Mouse (Mus musculus) neural tube, embryonic 13.5 days (tissue): ENCODE results near the gene Exosc8. TPM values are rescaled to one million over a fixed set of nuclear protein-coding genes. Genes with fewer than 3 reads are reported as not detected.
A peak's percentile ranks its signal among the peaks of the same experiment; 100 is the strongest.
"Not testable (repeated sequence)": the region's sequence is repeated elsewhere in the genome, so short reads cannot be mapped to it uniquely, and the experiment has no call there.

Source experiments
- ATAC-seq: fragments of 200-750 bp; cut with Nextera tagmentation; 2 replicates; pipeline ENCODE4 v1.8.0; 2017; ENCODE audit warnings: low read depth, mild to moderate bottlenecking, moderate TSS enrichment, moderate library complexity
- H3K27ac ChIP-seq: fragments of 300-500 bp; sonication (generic); replicated peaks from 2 replicates; pipeline ENCODE4 v1.5.1; 2015; ENCODE audit warnings: moderate library complexity, mild to moderate bottlenecking, inconsistent platforms
- H3K27me3 ChIP-seq: fragments of 300-500 bp; sonication (generic); 2 replicates; pipeline ENCODE4 v1.6.1; 2015; ENCODE audit warnings: mild to moderate bottlenecking, inconsistent platforms
- H3K36me3 ChIP-seq: fragments of 300-500 bp; sonication (generic); 2 replicates; pipeline ENCODE4 v1.6.1; 2015; ENCODE audit warnings: mild to moderate bottlenecking, inconsistent platforms
- H3K4me1 ChIP-seq: fragments of 300-500 bp; sonication (generic); replicated peaks from 2 replicates; pipeline ENCODE4 v1.6.1; 2015; ENCODE audit warnings: inconsistent platforms
- H3K4me2 ChIP-seq: fragments of 300-500 bp; sonication (generic); 2 replicates; pipeline ENCODE4 v1.6.1; 2015; ENCODE audit warnings: inconsistent platforms, mild to moderate bottlenecking, moderate library complexity
- H3K4me3 ChIP-seq: fragments of 300-500 bp; sonication (generic); 2 replicates; pipeline ENCODE4 v1.5.1; 2015; ENCODE audit warnings: mild to moderate bottlenecking, inconsistent platforms
- H3K9ac ChIP-seq: fragments of 300-500 bp; sonication (generic); 2 replicates; pipeline ENCODE4 v1.6.1; 2015; ENCODE audit warnings: moderate library complexity, mild to moderate bottlenecking, inconsistent platforms
- H3K9me3 ChIP-seq: fragments of 300-500 bp; sonication (generic); 2 replicates; pipeline ENCODE4 v1.6.1; 2016; ENCODE audit warnings: inconsistent platforms
- WGBS: fragments of 180-500 bp; shearing (Covaris S2); methylation state at CpG from one replicate; pipeline ENCODE4 v1.1.7; 2015; 5-methylcytosine and 5-hydroxymethylcytosine counted together
- polyA plus RNA-seq: library from polyadenylated mRNA; unstranded; fragments of >200 nt; fragmentation: Nextera tagmentation; extraction: Ambion mirVana; gene quantifications from 2 replicates; pipeline ENCODE4 v1.2.1, GENCODE M21; 2015

The Exosc8 gene
- polyA plus RNA-seq, 1 experiment from 2014 or later: 69.9 TPM

DNA sequence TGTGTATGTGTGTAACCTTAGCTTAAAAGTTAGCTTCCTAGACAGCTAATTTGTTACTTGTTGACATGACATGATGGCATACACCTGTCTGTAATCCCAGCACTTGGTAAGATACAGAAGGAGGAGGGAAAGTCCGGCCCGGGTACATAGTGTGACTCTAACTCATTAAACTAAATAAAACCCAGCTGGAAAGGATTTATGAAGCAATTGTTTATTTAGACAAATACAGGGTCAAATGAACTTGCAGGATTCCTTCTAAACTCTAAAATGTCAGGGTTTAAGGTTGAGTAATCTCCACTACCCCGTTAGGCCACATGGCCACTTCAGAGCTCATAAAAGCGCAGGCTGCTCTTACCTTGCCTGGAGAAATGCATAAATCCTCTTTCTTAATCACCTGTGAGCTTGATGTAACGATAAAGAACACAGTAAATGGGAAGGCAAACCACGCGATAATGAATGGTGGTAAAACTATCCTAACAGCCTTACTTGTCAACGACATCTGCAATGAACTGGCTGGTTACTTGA is 3.5 kb downstream of the Exosc8 start:
- H3K36me3 ChIP-seq: peaks cover 59% of the 10 kb centered on the region
- no peaks in the 10 kb centered on the region for H3K9me3 ChIP-seq
- peaks cover 20% of the 10 kb centered on the region for H3K4me1 ChIP-seq
- no peak overlapping the region for H3K4me2 ChIP-seq
- H3K4me3 ChIP-seq: no peak overlapping the region
- WGBS: 83% methylated on average over 8 of the region's 8 CpGs
- ATAC-seq: no peak
- H3K27me3 ChIP-seq: no peaks in the 10 kb centered on the region
- H3K27ac ChIP-seq: no peak overlapping the region
- H3K9ac ChIP-seq: no peak overlapping the region

DNA sequence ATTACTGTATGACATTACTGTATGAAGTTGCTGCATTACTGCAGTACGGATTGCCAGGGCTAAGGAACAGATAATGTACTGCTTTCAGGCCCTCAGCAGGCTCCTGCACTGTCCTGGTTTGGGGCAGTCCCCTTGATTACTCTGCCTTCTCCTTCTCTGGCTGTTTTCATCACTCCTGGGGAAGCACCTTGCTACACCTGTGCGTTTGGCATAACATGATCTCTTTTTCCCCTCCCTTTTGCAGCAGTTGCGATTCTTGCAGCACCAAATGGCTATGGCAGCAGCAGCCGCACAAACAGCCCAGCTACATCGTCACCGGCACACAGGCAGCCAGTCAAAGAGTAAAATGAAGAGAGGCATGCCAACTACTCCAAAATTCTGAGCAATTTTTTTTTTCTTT is 7.1 kb downstream of the Exosc8 start:
- Histone ChIP-seq H3K9ac (no peak overlapping the region), H3K4me1 (peaks cover 4% of the 10 kb centered on the region; the same call in 1 of the 2 replicates), H3K9me3 (no peaks in the 10 kb centered on the region), H3K36me3 (peaks cover 76% of the 10 kb centered on the region), H3K27me3 (no peaks in the 10 kb centered on the region), H3K4me3 (no peak overlapping the region), H3K4me2 (no peak overlapping the region), H3K27ac (no peak overlapping the region)
- no peak for ATAC-seq
- whole genome bisulfite sequencing: 94% methylated on average over 6 of the region's 6 CpGs

DNA sequence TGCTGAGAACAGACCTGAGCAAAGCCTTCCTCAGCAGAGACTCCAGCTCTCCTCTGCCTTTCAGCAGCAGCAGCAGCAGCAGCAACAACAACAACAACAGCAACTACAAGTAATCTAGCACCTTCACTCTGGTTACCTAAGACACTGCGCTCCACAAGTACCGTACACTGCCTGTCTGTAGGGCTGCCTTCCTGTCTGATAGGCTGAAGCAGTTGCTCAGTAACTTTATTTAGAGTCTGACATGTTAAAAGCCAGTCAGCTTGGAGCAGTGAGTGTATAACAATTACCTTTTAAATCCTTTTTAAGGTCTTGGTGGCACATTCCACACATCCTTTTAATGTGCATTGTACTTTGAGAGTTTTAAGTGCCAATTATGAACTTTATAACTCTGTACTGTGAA is 7.6 kb downstream of the Exosc8 start:
- Histone ChIP-seq H3K9ac (no peak overlapping the region), H3K4me3 (no peak overlapping the region), H3K4me1 (no peaks in the 10 kb centered on the region), H3K9me3 (no peaks in the 10 kb centered on the region), H3K27ac (no peak overlapping the region), H3K36me3 (peaks cover 77% of the 10 kb centered on the region), H3K4me2 (no peak overlapping the region), H3K27me3 (no peaks in the 10 kb centered on the region)
- WGBS: 96% methylated on average over 2 of the region's 2 CpGs
- ATAC-seq: no peak

DNA sequence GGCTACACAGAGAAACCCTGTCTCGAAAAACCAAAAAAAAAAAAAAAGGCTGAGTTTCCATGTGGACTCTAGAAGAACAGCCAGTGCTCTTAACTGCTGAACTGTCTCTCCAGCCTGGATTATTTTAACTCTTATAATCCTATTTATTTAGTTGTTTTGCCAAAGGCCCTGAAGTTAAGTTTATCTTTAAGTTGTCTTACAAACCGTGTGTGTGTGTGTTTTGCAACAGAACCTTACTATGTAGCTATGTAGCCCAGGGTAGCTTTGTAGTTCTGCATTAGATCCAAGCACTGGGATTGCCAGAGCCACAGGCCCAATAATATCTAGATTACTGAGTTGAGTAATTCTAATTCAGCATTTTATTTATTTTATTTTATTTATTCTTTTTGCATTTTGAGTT is 9.8 kb downstream of the Exosc8 start:
- H3K4me1 ChIP-seq: no peaks in the 10 kb centered on the region
- H3K27ac ChIP-seq: no peak overlapping the region
- H3K9ac ChIP-seq: no peak overlapping the region
- no peak overlapping the region for H3K4me2 ChIP-seq
- no peak overlapping the region for H3K4me3 ChIP-seq
- ATAC-seq: no peak
- H3K9me3 ChIP-seq: no peaks in the 10 kb centered on the region
- H3K27me3 ChIP-seq: no peaks in the 10 kb centered on the region
- H3K36me3 ChIP-seq: peaks cover 78% of the 10 kb centered on the region
- 75% methylated on average over 2 of the region's 2 CpGs for WGBS

DNA sequence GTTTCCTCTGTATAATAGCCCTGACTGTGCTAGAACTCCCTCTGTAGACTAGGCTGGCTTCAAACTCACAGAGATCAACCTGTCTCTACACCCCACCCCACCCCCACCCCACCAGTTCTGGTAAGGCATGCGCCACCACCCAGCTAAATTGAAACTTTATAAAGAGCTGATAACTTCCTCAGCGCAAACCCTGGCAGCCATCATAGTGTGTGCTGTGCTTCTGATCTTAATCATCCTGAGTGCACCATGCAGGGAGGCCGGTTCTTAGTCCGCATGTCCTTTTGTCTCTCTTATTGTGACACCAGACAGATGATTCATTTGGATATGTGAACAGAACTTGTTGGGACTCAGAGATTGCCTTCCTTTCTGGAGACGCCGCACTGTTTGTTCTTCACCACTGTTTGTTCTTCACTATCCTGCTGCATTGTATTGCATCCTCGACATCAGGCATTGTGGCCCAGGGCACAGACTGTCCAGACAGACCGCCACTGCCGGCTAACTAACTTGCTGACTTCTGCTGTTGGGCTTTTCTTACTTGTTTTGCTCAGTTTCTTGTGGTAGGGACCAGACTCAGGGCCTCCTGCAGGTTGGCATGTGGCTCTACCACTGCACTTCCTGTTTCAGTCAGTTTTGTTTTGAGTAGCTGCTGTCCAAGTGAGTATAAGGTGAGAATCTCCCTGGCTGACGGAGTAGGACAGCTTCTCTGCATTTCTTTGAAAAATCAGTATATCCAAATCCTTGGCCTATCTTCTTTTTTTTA is 11.3 kb downstream of the Exosc8 start:
- H3K27me3 ChIP-seq: no peaks in the 10 kb centered on the region
- no peak overlapping the region for H3K27ac ChIP-seq
- H3K9me3 ChIP-seq: no peaks in the 10 kb centered on the region
- 84% methylated on average over 10 of the region's 10 CpGs for WGBS
- no peak overlapping the region for H3K4me2 ChIP-seq
- no peak for ATAC-seq
- no peak overlapping the region for H3K9ac ChIP-seq
- H3K4me1 ChIP-seq: no peaks in the 10 kb centered on the region
- peaks cover 71% of the 10 kb centered on the region for H3K36me3 ChIP-seq
- H3K4me3 ChIP-seq: no peak overlapping the region

DNA sequence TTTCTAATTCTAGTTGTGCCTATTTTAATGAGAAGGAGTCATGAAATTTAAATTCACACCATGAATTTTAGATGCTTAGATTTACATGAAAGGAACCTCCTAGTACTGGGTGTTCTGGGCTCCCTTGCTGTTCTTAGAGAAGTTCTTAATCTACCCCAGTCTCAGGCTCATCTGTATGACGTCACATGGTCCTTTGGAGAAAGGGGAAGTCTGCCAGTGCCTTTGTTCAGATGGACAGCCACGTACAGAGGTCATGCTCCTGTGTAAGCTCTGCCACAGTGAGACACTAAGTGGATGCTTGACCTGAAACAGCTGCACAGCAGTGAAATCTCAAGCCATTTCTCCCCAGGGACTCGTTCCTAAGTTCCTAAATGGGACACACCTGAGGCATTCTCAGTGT is 16.2 kb downstream of the Exosc8 start:
- H3K4me3 ChIP-seq: no peak overlapping the region
- H3K36me3 ChIP-seq: peaks cover 80% of the 10 kb centered on the region
- H3K27me3 ChIP-seq: no peaks in the 10 kb centered on the region
- H3K9me3 ChIP-seq: no peaks in the 10 kb centered on the region
- no peaks in the 10 kb centered on the region for H3K4me1 ChIP-seq
- no peak overlapping the region for H3K9ac ChIP-seq
- no peak overlapping the region for H3K27ac ChIP-seq
- WGBS: 65% methylated on average over 3 of the region's 3 CpGs
- H3K4me2 ChIP-seq: no peak overlapping the region
- no peak for ATAC-seq

DNA sequence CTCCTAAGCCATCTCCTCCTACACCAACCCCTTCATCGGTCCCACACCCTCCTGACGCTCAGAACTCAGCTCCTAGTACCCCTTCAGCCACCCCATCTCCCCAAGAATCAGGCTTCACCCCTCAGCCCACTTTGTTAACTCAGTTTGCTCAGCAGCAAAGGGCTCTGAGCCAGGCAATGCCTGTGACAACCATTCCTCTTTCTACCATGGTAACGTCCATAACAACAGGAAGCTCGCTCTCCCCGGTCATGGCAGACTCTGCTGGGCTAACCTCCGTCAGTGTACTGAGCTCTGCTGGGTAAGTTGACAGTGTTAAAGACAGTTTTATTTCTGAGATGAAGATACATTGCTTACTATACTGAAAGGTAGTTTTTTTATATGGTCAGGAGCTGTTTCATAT is 17.8 kb downstream of the Exosc8 start:
- Histone ChIP-seq H3K9ac (no peak overlapping the region), H3K4me2 (no peak overlapping the region), H3K4me1 (no peaks in the 10 kb centered on the region), H3K27ac (no peak overlapping the region), H3K27me3 (no peaks in the 10 kb centered on the region), H3K9me3 (no peaks in the 10 kb centered on the region), H3K36me3 (peaks cover 73% of the 10 kb centered on the region), H3K4me3 (no peak overlapping the region)
- 78% methylated on average over 6 of the region's 6 CpGs for WGBS
- no peak for ATAC-seq

DNA sequence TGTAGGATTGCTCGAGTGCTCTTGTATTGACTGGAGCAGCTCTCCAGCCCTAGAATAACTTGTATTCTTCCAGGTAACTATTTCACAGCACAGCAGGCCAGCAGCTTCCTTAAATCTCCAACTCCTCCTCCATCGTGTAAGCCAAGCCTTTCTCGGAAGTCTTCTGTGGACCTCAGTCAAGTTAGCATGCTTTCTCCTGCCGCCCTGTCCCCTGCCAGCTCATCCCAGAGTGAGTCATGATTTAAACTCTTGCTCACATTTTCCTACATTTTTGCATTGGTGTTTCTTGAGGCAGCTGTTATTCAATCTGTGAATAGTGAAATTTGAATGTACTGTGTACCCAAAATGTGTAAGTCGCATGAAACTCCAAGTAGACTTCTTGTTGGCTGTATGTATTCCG is 19.7 kb downstream of the Exosc8 start:
- Histone ChIP-seq H3K4me3 (no peak overlapping the region), H3K36me3 (peaks cover 73% of the 10 kb centered on the region), H3K27me3 (no peaks in the 10 kb centered on the region), H3K9me3 (no peaks in the 10 kb centered on the region), H3K4me2 (no peak overlapping the region), H3K4me1 (no peaks in the 10 kb centered on the region), H3K27ac (no peak overlapping the region), H3K9ac (no peak overlapping the region)
- ATAC-seq: no peak
- WGBS: 93% methylated on average over 6 of the region's 6 CpGs

DNA sequence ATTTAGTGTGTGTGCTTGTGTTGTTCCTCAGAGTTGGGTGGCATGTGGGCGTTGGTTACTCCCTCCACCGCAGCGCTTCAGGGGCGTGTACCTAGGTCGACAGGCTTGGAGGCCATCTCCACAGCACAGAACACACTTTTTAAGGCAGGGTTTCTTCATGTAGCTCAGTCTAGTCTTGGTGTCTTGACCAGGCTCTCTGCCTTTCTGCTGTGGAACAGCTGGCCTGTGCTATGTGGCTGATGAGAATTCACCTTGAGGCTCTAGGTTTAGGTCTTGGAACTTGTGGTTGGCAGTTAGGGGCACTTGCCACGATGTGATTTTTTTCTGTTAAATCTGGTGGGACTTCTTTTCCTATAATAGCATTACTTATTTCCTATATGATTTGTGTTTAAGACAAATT is 20.9 kb downstream of the Exosc8 start, which contains the start of gene Gm21958:
Gm21958 (minus strand) TSS at position 101 of the 400 bp plus-strand sequence.
- Histone ChIP-seq H3K27ac (no peak within 1 kb of the TSS), H3K9me3 (no peaks in the 10 kb centered on the region), H3K4me2 (no peak within 1 kb of the TSS), H3K36me3 (peaks cover 80% of the 10 kb centered on the region), H3K9ac (no peak within 1 kb of the TSS), H3K4me1 (no peaks in the 10 kb centered on the region), H3K4me3 (no peak within 1 kb of the TSS), H3K27me3 (no peaks in the 10 kb centered on the region)
- ATAC-seq: no peak
- WGBS: 93% methylated on average over 6 of the region's 6 CpGs

DNA sequence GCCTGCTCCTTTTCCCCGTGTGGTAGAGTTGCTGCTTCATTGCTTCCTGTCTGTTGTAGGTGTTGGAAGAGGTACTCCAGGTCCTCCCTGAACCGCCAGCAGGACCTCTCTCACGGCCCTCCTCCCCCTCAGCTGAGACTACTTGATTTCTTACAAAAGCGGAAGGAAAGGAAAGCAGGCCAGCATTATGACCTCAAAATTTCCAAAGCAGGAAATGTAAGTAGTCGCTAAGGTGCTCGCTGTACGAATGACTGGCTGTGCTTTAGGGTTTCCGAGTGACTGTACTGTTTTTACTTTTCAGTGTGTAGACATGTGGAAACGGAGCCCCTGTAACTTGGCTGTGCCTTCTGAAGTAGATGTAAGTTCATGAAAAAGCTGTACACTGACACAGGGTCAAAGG is 26.2 kb downstream of the Exosc8 start:
- Histone ChIP-seq H3K9ac (no peak overlapping the region), H3K27ac (no peak overlapping the region), H3K4me1 (no peaks in the 10 kb centered on the region), H3K4me2 (no peak overlapping the region), H3K9me3 (no peaks in the 10 kb centered on the region), H3K36me3 (peaks cover 87% of the 10 kb centered on the region), H3K27me3 (no peaks in the 10 kb centered on the region), H3K4me3 (no peak overlapping the region)
- WGBS: 93% methylated on average over 9 of the region's 9 CpGs
- no peak for ATAC-seq

DNA sequence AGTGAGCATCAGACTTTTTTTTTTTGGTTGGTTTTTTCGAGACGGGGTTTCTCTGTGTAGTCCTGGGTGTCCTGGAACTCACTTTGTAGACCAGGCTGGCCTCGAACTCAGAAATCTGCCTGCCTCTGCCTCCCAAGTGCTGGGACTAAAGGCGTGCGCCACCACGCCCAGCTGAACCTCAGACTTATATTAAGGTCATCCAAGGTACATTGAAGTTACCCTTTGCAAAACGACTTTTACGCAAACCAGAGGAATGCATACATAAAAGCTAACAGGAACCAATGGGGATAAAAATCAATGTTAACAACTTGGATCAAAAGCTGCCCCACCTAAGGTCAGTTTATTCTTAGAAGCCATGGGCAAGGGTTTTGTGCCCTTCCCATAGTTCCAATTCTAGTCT is 31.1 kb downstream of the Exosc8 start:
- not testable (repeated sequence) for ATAC-seq, H3K4me1 ChIP-seq, H3K4me2 ChIP-seq, H3K9me3 ChIP-seq, H3K9ac ChIP-seq, H3K4me3 ChIP-seq, H3K27me3 ChIP-seq, H3K27ac ChIP-seq
- peaks cover 88% of the 10 kb centered on the region for H3K36me3 ChIP-seq
- WGBS: 97% methylated on average over 8 of the region's 8 CpGs

DNA sequence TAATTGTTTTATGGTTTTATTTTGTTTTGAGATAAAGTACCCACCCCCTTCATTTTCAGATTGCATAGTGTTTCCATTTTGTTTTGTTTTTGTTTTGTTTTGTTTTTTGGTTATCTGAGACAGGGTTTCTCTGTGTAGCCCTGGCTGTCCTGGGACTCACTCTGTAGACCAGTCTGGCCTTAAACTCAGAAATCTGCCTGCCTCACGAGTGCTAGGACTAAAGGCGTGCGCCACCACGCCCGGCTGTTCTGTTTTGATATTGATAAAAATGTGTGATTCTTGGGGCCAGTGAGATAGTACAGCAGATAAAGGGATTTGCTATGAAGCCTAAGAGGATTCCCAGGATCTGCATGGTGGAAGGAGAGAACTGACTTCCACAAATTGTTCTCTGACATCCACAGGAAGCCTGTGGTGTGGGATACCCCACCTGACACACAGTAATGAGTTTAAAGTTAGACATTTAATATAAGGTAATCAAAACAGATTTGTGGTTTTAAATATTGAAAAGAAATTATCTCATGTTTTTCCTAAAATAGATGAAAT is 35.4 kb downstream of the Exosc8 start:
- Histone ChIP-seq H3K4me3 (no peak overlapping the region), H3K27ac (no peak overlapping the region), H3K9ac (no peak overlapping the region), H3K9me3 (no peaks in the 10 kb centered on the region), H3K4me2 (no peak overlapping the region), H3K27me3 (no peaks in the 10 kb centered on the region), H3K36me3 (peaks cover 82% of the 10 kb centered on the region), H3K4me1 (no peaks in the 10 kb centered on the region; the same call in 1 of the 2 replicates)
- ATAC-seq: no peak
- 94% methylated on average over 5 of the region's 5 CpGs for WGBS

DNA sequence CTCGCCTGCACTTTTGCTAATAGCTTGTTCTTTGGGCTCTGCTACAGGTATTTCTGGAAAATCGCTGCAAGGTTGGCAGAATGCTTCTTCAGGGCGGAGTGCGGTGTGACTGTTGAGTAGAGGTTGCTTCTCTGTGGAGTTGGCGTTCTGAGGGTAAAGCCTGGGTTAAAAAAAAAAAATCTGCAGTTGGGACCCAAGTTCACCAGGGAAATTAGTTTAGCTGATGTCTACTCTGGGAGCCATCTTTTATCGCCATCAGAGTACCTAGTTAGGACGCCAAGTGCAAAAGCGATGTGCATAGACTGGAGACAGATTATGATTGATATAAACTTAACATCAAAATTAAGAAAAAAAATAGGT is 42.2 kb downstream of the Exosc8 start:
- no peak for ATAC-seq
- Histone ChIP-seq H3K27ac (peak overlapping the region; percentile 74), H3K9me3 (no peaks in the 10 kb centered on the region), H3K9ac (peak overlapping the region; percentile 74), H3K4me1 (peaks cover 16% of the 10 kb centered on the region), H3K4me3 (peak overlapping the region; percentile 69), H3K27me3 (no peaks in the 10 kb centered on the region), H3K4me2 (peak overlapping the region; percentile 77), H3K36me3 (peaks cover 29% of the 10 kb centered on the region)
- WGBS: 2% methylated on average over 8 of the region's 8 CpGs
